In the genomic region with DNA sequence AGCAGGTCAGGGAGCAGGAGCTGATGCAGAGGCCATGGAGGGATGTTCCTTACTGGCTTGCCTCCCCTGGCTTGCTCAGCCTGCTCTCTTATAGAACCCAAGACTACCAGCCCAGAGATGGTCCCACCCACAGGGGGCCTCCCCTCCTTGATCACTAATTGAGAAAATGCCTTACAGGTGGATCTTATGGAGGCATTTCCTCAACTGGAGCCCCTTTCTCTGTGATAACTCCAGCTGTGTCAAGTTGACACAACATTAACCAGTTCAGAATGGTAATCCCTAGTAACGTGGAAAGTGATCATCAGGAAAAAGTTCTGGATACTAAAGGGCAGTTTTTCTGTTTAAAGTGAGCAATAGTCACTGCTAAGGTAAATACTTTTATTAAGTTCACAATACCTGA, we compare ENCODE assay signal across 10 mouse cellular contexts. TPM values are rescaled to one million over a fixed set of nuclear protein-coding genes. Genes with fewer than 3 reads are reported as not detected.
DNase-seq lines count a peak whose midpoint lies in the region; ATAC-seq and TF ChIP-seq lines count a peak whose summit lies in the region.
"Not testable (repeated sequence)": the region's sequence is repeated elsewhere in the genome, so short reads cannot be mapped to it uniquely, and the experiment has no call there.
"Had no signal": no experiment of that assay in that cellular context is flagged by ENCODE, and none has a peak within 500 bp of the region (broad histone marks: within the 10 kb centered on the region; RNA-seq: fewer than 3 reads in every experiment).

Clip4 (plus strand) TSS at position 301 of the 400 bp plus-strand sequence.

- not testable (repeated sequence) for H3K4me2 ChIP-seq in embryonic facial prominence, embryonic 14.5 days (ENCODE audit: low read depth, low read length); heart, embryonic 11.5 days; limb, embryonic 15.5 days

- not testable (repeated sequence) for H3K4me3 ChIP-seq in embryonic facial prominence, embryonic 14.5 days (ENCODE audit: low read depth, low read length); heart, embryonic 11.5 days (ENCODE audit: low read depth, low read length); limb, embryonic 15.5 days; olfactory bulb, adult 2 months (ENCODE audit: insufficient read depth, low read depth, low read length)

- not testable (repeated sequence) for H3K4me1 ChIP-seq in embryonic facial prominence, embryonic 14.5 days (ENCODE audit: control insufficient read depth, insufficient read depth, low read length); heart, embryonic 11.5 days (ENCODE audit: control insufficient read depth, insufficient read depth, low read length); limb, embryonic 15.5 days; olfactory bulb, adult 2 months (ENCODE audit: control insufficient read depth, insufficient read depth, low read length)

- H3K27ac ChIP-seq in embryonic facial prominence, embryonic 14.5 days (replicated peaks; ENCODE audit: low read depth, low read length); heart, embryonic 11.5 days (ENCODE audit: low read depth, low read length); limb, embryonic 15.5 days; olfactory bulb, adult 2 months (ENCODE audit: insufficient read depth, low read depth, low read length): not testable (repeated sequence)

- TF ChIP-seq POLR2A in olfactory bulb, adult 2 months (IDR thresholded peaks at IDR 0.05; ENCODE audit: insufficient read depth, low read depth, low read length): not testable (repeated sequence)

- not testable (repeated sequence) for ATAC-seq in embryonic facial prominence, embryonic 14.5 days (ENCODE audit: low read depth); heart, embryonic 11.5 days (replicated peaks; ENCODE audit: insufficient number of reproducible peaks, low FRiP score, low TSS enrichment); limb, embryonic 15.5 days (ENCODE audit: insufficient number of reproducible peaks, low FRiP score, low TSS enrichment, low read depth)

- not testable (repeated sequence) for TF ChIP-seq CTCF in olfactory bulb, adult 2 months (IDR thresholded peaks at IDR 0.05; ENCODE audit: insufficient read depth, low read depth, low read length)

- not testable (repeated sequence) for H3K36me3 ChIP-seq in embryonic facial prominence, embryonic 14.5 days (ENCODE audit: control insufficient read depth, insufficient read depth, low read length); heart, embryonic 11.5 days (ENCODE audit: control insufficient read depth, insufficient read depth, low read length); limb, embryonic 15.5 days

- DNase-seq in adrenal gland, adult 18-20 months (ENCODE audit: low spot score in 2 of 2); embryonic facial prominence, embryonic 14.5 days (ENCODE audit: low spot score); gastrocnemius, adult 8-10 months (ENCODE audit: low spot score in 2 of 2); heart, postnatal 4 days; layer of hippocampus, postnatal 14 days (ENCODE audit: low spot score in 2 of 2): not testable (repeated sequence)

- H3K9ac ChIP-seq in embryonic facial prominence, embryonic 14.5 days (ENCODE audit: low read depth, low read length); heart, embryonic 11.5 days (ENCODE audit: low read depth, low read length); limb, embryonic 15.5 days: not testable (repeated sequence)

- WGBS in embryonic facial prominence, embryonic 14.5 days: 55% methylated on average over 1 of the region's 1 CpGs
- 60% methylated on average over 1 of the region's 1 CpGs for WGBS in heart, embryonic 11.5 days (ENCODE audit: insufficient replicate concordance)
- 44% methylated on average over 1 of the region's 1 CpGs for WGBS in limb, embryonic 15.5 days
- 95% methylated on average over 1 of the region's 1 CpGs for WGBS in olfactory bulb, adult 2 months

- H3K9me3 ChIP-seq in embryonic facial prominence, embryonic 14.5 days (ENCODE audit: control insufficient read depth, low read length); heart, embryonic 11.5 days (replicated peaks; ENCODE audit: control insufficient read depth, low read length); limb, embryonic 15.5 days: not testable (repeated sequence)

- H3K27me3 ChIP-seq in embryonic facial prominence, embryonic 14.5 days (replicated peaks; ENCODE audit: control insufficient read depth, insufficient read depth, low read length); heart, embryonic 11.5 days (ENCODE audit: control insufficient read depth, insufficient read depth, low read length); limb, embryonic 15.5 days: not testable (repeated sequence)

RNA-seq across cellular contexts. Expression of gene Clip4, which starts in this region (rescaled TPM):
- 10 to 100 TPM; 15.4 to 16.9 TPM for total RNA-seq in adrenal gland, adult 18-20 months (2021)
- polyA plus RNA-seq in embryonic facial prominence, embryonic 14.5 days (2014; fragmentation: Nextera tagmentation; extraction: Ambion mirVana): 13.0 and 15.3 TPM in 2 replicates
- 100 to 1,000 TPM; 105 to 135 (median 118) TPM for total RNA-seq in gastrocnemius, adult 8-10 months (2022)
- 28.6 and 30.6 TPM in 2 replicates for polyA plus RNA-seq in heart, embryonic 11.5 days (2014; fragmentation: Nextera tagmentation; extraction: Ambion mirVana)
- 100 to 1,000 TPM; 173 TPM for total RNA-seq in heart, postnatal 4 days (2021)
- 10 to 100 TPM; 71.5 to 79.2 TPM for total RNA-seq in layer of hippocampus, postnatal 14 days (2021)
- 15.1 and 15.3 TPM in 2 replicates for polyA plus RNA-seq in limb, embryonic 15.5 days (2015; fragmentation: Nextera tagmentation; extraction: Ambion mirVana)
- 371 TPM in 1 of 2 replicates, not detected in the other for polyA plus RNA-seq in olfactory bulb, adult 2 months (2012; ENCODE audit: insufficient read depth, insufficient read length, low replicate concordance, missing spikeins)
- total RNA-seq: granulocyte monocyte progenitor cell, adult 5-6 weeks had no signal
- polyA plus RNA-seq: macrophage had no signal

Comparison
In these comparisons a context has a peak if more than half of its experiments do, and no peak if none do; other contexts are left out.
1. RNA of gene Clip4 (total RNA-seq): 173 TPM in heart, postnatal 4 days, 105 to 135 TPM in gastrocnemius, adult 8-10 months and 71.5 to 79.2 TPM in layer of hippocampus, postnatal 14 days; 15.4 to 16.9 TPM in adrenal gland, adult 18-20 months; every median in the first group is over 4 times any median in the second.